Mouse (Mus musculus): ENCODE measurements around the gene Cfi.
A peak's percentile ranks its signal among the peaks of the same experiment; 100 is the strongest.

Gene Cfi

DNA sequence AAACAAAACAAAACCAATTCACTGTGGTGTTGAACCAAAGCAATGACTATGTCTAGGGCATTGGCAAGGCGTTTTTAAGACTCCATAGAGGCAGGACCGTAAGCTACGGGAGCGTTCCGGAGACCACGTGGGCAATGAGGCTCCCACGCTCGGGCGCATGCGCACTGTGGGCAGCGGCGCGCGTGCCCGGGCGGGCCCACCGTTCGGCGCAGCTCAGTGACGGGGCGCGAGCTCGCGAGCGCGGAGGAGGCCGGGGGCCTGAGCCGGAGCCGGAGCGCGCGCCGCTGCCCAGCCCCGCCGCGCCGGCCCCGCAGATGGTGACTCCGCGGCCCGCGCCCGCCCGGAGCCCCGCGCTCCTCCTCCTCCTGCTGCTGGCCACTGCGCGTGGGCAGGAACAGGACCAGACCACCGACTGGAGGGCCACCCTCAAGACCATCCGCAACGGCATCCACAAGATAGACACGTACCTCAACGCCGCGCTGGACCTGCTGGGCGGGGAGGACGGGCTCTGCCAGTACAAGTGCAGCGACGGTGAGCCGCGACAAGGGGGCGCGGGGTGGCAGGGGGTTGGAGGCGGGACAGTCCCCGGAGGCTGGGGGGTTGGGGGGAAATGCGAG, 42.8 kb downstream of the Cfi start, which contains the start of gene Pla2g12a:
Pla2g12a (plus strand) TSS at position 202 of the 617 bp plus-strand sequence.
- peak; percentile 75 to 83 for DNase-seq

DNA sequence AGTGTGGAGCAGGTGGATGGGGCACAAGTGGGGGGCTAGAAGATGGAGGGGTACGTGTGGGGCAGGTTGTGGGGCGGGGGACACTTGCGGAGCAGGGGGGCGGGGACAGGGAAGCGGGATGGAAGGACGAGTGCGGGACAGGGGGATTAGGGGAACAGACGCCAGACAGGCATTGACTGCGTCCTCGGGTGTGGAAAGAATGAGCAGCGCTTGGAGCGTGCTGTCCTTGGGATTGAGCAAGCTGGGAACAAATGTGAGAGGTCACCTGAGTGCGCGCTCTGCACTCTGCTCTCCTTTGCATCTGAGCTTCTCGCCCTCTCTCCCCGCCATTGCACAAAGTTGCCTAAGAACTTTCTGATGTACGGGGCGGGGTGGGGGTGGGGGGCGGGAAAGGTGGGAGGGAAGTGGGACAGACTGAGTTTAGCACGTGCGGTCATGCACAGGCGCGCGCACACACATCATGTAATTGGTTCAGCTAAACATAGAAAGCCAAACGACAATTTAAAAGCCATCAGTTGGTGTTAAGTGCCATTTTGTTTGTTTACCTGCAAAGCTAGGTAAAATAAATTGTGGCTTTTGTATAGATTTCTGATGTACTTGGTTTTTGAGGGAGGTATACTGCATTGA, 43.6 kb downstream of the Cfi start:
- peak in 1 of 2 experiments; percentile 10 for DNase-seq

GRCm38 (mm10) chr3:129879913-129880312, 44.2 kb downstream of the Cfi start:
- no peak for DNase-seq

GRCm38 (mm10) chr3:129880925-129881593, 45.4 kb downstream of the Cfi start:
- DNase-seq: no peak

DNA sequence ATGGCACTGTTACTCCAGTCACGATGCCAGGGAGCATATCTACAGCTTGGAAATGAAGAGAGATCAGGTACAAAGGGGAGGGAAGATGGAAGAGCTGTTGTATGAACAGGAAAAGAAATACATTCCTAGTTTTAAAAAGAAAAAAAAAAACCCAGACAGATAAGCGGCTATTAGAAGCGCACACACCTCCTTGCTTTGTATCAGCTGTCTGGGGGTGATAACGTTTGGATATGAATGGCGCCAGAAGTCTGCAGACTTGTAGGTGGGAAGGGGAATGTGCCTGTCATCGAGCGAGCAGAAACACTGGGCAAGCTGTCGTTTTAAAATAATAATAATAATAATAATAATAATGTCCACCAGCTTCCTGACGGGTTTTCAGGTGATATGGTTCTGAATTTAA, 49.9 kb downstream of the Cfi start:
- DNase-seq: no peak

GRCm38 (mm10) chr3:129886430-129886829, 50.7 kb downstream of the Cfi start:
- no peak for DNase-seq

DNA sequence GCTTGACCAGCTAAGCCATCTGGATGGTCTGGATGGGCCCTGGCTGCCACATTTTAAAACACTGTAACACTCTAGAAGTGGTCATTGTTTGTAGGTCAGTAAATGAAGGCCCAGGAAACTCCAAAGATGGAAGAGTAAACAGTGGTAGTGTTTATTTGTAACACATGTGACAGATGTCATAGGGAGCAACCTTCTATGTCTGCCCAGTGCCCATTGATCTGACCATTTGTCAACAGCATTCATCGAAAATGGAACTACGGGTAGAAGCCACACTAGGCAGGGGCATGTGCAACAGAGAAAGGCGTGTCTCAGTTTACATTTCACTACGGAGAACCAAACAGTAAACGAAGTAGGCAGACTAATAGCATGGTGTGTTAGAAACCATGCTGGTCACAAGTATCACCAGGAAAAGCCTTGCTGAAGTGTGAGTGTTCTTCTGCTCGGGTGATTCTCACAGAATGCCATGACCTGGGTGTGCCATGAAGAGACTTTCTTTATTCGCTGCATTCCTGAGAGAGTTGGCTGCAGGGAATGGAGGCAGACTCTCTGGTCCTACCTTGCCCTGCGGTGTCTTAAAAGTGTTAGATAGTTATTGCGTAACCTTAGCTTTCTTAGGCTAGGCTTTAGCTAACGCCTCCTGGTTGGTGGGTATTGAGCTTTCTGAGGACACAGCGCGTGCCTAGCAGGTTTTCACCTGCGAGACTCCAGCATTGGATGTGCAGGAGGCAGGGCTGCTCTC, 52.3 kb downstream of the Cfi start:
- no peak for DNase-seq

DNA sequence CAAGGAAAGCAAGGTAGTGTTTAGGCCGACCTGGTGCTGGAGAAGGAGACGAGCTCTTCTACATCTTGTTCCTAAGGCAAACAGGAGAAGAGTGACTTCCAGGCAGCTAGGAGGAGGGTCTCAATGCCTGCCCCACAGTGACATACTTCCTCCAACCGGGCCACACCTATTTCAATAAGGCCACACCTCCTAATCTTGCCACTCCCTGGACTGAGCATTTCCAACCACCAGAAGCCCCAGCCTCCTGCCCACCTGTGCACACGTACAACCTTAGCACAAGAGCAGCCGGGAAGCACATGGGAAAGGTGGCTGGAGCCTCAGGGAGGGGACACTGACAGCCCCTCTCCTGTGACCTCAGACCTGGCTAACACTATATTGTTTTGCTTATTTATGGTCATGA, 56.3 kb downstream of the Cfi start:
- no peak for DNase-seq

- DNase-seq: no peak
Measured at GRCm38 (mm10) chr3:129893143-129893542, 57.5 kb downstream of the Cfi start.

DNA sequence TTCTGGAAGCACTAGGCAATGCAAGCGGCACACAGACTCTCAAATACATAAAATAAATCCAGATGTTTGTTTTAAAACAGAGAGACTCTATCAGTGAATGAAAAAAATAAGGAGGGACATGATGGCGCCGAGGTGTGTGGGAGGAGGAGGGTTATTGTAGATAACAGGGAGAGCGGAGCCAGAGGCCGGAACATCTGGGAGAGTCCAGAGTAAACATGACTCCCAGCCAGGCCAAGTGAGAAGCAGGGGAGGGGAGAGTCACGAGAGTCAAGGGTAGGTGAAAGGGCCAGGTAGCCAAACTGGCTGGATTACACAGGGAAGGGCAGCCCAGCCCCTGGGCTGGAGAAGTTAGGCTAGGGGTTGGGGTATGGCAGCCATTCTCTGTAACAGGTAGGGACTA, 60.9 kb downstream of the Cfi start:
- DNase-seq: no peak

- DNase-seq: no peak
Measured at GRCm38 (mm10) chr3:129898886-129899285, 63.2 kb downstream of the Cfi start.

GRCm38 (mm10) chr3:129901271-129901809, 65.7 kb downstream of the Cfi start, which contains the start of gene Casp6:
Gene Casp6 (plus strand): TSS chr3:129901425.
- peak; percentile 82 to 89 for DNase-seq

DNA sequence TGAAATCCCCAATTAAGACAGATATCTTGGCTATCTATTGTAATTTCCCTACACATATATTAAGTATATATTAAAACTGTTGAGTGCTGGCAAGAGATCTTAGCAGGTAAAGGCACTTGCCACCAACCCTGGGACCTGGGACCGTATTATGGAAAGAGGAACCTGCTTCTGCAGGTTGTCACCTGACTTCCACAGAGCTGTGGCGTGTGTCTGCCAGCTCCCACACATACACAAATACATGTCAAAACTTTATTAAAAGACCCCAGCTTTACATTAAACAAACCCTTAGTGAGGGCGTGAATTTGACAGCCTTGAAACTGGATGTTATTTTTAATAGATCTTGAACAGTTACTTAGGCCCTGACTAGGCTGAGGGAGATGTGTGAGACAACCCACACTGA, 67.7 kb downstream of the Cfi start:
- no peak for DNase-seq

DNA sequence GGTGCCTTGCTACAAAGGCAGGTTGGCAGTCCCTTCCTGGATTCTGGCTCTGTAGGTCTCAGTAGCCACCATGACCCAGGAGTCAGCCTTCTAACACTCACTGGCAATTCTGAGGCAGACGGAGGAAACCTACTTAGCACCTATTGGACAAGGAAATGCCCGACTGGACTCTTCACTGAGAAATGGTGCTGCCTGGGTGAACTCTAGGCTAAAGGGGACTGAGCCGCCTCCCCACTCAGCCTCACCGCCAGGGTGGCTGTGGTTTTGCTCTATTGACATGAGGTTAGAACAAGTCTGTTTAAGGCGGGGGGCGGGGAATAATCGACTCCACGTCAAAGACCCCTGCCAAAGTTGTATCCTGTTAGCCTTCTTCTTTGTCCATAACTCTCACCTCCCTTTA, 68.2 kb downstream of the Cfi start:
- DNase-seq: no peak

DNA sequence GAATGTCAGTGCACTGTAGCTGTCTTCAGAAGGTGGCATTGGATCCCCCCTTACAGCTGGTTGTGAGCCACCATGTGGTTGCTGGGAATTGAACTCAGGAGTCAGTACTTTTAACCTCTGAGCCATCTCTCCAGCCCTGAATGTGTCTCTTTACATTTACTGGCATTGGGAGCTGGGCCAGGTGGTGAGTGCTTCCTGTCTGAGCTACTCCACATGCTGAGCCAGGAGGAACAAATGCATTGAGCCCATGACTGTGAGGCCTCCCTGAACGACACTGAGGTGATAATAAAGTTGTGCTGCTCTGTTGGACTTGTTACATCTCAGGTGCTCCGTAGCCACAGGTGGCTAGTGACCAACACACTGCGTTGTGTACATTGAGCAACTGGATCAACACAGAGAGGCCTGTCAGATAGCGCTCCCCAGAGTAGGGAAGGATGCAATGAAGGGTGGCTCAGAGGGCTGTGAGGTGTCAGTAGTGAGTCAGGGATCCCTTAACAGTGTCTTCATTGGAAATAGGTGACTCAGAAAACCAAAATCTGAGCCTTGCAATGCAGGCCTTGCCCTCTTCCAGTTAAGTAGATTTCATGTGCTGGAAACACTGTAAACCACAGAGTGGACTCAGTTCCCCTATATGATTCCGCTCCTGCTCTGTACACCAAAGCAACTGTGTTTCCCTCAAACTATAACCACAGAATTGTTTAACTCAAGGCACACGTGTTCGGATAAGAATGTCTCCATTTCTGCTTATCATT, 68.9 kb downstream of the Cfi start:
- no peak for DNase-seq

GRCm38 (mm10) chr3:129912025-129912424, 76.3 kb downstream of the Cfi start:
- DNase-seq: no peak

DNA sequence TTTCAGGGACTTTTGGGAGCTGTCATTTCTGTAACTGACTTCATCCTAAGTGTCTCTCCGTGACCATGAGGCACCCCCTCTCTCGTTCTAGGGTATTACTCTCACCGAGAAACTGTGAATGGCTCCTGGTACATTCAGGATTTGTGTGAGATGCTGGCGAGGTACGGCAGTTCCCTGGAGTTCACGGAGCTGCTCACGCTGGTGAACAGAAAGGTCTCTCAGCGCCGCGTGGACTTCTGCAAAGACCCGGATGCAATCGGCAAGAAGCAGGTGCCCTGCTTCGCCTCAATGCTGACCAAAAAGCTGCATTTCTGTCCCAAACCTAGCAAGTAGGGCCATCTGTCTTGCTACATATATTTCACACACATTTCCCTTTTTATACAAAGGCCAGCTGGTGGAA, 77.6 kb downstream of the Cfi start:
- no peak for DNase-seq

GRCm38 (mm10) chr3:129917424-129917823, 81.7 kb downstream of the Cfi start:
- DNase-seq: no peak

DNA sequence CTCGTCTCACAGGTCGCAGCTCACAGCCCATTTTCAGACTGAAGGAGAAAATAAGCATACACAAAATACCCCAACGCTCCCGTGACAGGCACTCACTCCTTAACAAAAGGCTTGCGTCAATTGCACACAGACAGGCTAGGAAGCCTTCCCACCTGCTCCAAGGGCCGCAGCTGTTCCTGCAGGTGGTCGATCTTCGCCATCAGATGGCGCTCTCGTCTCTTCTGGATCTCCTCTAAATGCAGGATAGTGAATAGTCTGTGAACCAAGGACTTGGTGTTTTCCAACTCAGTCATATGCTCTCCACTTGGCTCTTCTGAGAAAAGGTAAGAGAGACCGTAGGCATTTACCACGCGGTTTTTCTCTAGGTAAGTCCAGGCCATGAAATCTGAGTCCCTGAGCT, 82.8 kb downstream of the Cfi start:
- DNase-seq: peak in 1 of 2 experiments; percentile 42

- no peak for DNase-seq
Measured at GRCm38 (mm10) chr3:129923581-129923980, 87.9 kb downstream of the Cfi start.
